Mouse (Mus musculus) cortical plate, adult 2 months (tissue): ENCODE measurements at regions not wholly inside any gene's neighbourhood (a gene's known extent, or its start where the extent isn't known, plus 50 kb on each side); places are given as distances from the start of the nearest gene placed in this dataset.

ENCODE experiments used
- CTCF ChIP-seq: fragments of 200-500 bp; IDR thresholded peaks from 2 replicates; pipeline ENCODE4 v1.5.1; 2011; ENCODE audit warnings: mild to moderate bottlenecking, control low read depth, low read length; ENCODE audit not compliant: insufficient read depth; ENCODE audit errors: extremely low read depth
- POLR2A ChIP-seq: fragments of 200-500 bp; IDR thresholded peaks from 2 replicates; pipeline ENCODE4 v1.6.1; 2011; ENCODE audit warnings: mild to moderate bottlenecking, low read length, control low read depth; ENCODE audit not compliant: insufficient read depth; ENCODE audit errors: extremely low read depth

DNA sequence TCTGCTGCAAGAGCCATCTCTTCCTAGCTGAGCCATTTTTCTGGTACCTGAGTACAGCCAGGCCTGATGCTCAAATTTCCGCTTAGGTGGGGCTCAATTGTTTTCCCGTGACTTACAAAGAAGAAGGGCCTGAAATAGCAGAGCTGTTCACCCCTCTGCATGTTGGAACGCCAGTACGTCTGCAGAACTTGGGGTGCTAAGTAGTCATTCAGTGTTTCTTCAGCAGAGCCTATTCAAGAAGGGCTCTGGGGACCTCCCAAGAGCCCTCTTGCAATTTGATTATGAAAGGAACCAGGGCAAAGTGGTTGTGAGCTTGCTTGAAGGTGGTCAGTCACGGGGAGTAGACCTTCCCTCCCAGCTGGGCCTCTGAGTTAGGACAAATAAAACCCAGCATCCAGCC lies 58.9 kb upstream of the Med13l start:
- no peak for TF ChIP-seq POLR2A
- TF ChIP-seq CTCF: no peak
